Mouse (Mus musculus): Measurements from ENCODE around the gene Olfr480. TPM values are rescaled to one million over a fixed set of nuclear protein-coding genes. Genes with fewer than 3 reads are reported as not detected.

Olfr480 gene
- not detected in 2 replicates for polyA plus RNA-seq (2015; fragmentation: Nextera tagmentation; extraction: Ambion mirVana)

- no peak within 1 kb of the TSS for H3K4me3 ChIP-seq
- no peak within 1 kb of the TSS for H3K9ac ChIP-seq
- 60% methylated on average over 1 of the region's 1 CpGs for WGBS
- H3K27me3 ChIP-seq (replicated peaks), result no peaks in the 10 kb centered on the region
- H3K9me3 ChIP-seq, result peaks cover 11% of the 10 kb centered on the region
- H3K36me3 ChIP-seq, result no peaks in the 10 kb centered on the region
- ATAC-seq (ENCODE audit: extremely low read depth, insufficient number of reproducible peaks, low FRiP score, low TSS enrichment), result no peak
- H3K4me1 ChIP-seq, result no peaks in the 10 kb centered on the region
- H3K4me2 ChIP-seq, result no peak within 1 kb of the TSS
- H3K27ac ChIP-seq (replicated peaks), result no peak within 1 kb of the TSS
These were observed at the start of gene Olfr480 for GRCm38 (mm10) chr7:108067246-108067645. Gene Olfr480, minus strand, starts transcription at chr7:108067346.

DNA sequence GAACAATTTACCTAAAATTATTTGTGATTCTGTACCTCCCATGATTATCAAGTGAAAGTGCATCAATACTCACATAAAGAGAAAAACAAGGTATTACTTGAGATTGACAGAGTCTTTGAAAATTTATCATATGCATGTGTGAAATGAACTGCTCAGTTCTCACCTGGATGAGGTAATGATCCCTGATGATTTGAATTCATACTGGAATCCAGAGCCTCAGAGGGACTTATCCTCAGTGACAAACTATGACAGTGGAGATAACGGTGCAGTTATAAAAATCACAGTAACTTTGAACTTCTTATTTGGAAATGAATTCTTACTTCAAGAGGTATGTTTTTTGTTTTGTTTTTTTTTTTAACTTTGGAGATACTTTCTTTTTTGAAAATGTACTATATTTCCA, 33.4 kb upstream of the Olfr480 start, which contains the start of gene Olfr483:
Gene Olfr483, plus strand, starts transcription at position 301 of the 400 bp plus-strand sequence.
- no peak within 1 kb of the TSS for H3K27ac ChIP-seq (replicated peaks)
- H3K36me3 ChIP-seq, result no peaks in the 10 kb centered on the region
- H3K9me3 ChIP-seq, result no peaks in the 10 kb centered on the region
- 67% methylated on average over 1 of the region's 1 CpGs for WGBS
- no peak within 1 kb of the TSS for H3K9ac ChIP-seq
- no peak within 1 kb of the TSS for H3K4me2 ChIP-seq
- H3K27me3 ChIP-seq (replicated peaks), result no peaks in the 10 kb centered on the region
- H3K4me1 ChIP-seq, result no peaks in the 10 kb centered on the region
- H3K4me3 ChIP-seq, result no peak within 1 kb of the TSS
- ATAC-seq (ENCODE audit: extremely low read depth, insufficient number of reproducible peaks, low FRiP score, low TSS enrichment), result no peak

DNA sequence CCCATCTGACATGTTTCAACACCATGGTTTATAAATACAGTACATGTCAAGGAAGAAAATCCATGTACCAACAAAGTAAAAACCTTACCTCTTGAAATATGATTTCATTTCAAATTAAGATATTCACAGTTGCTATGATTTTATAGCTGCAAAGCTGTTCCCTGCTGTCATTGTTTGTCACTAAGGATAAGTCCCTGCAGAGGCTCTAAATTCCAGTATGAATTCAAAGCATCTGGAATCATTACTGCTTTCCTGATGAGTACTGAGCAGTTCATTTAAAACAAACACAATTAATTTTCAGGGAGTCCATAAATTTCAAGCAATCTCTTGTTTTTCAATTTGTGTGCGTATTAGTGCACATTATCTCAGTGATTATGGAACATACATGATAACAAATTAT, 30.3 kb upstream of the Olfr480 start, which contains the start of gene Olfr482:
Gene Olfr482, minus strand, starts transcription at position 101 of the 400 bp plus-strand sequence.
- H3K9ac ChIP-seq, result no peak within 1 kb of the TSS
- ATAC-seq (ENCODE audit: extremely low read depth, insufficient number of reproducible peaks, low FRiP score, low TSS enrichment), result no peak
- no peaks in the 10 kb centered on the region for H3K36me3 ChIP-seq
- H3K4me2 ChIP-seq, result no peak within 1 kb of the TSS
- no peak within 1 kb of the TSS for H3K27ac ChIP-seq (replicated peaks)
- no peaks in the 10 kb centered on the region for H3K4me1 ChIP-seq
- no peaks in the 10 kb centered on the region for H3K9me3 ChIP-seq
- H3K27me3 ChIP-seq (replicated peaks), result no peaks in the 10 kb centered on the region
- 64% methylated on average over 1 of the region's 1 CpGs for WGBS
- H3K4me3 ChIP-seq, result no peak within 1 kb of the TSS

GRCm38 (mm10) chr7:108079555-108079954, 12.4 kb upstream of the Olfr480 start, which contains the start of gene Olfr481:
Gene Olfr481, plus strand, starts transcription at chr7:108079855.
- Histone ChIP-seq H3K27ac (replicated peaks) (no peak within 1 kb of the TSS), H3K4me3 (no peak within 1 kb of the TSS), H3K9ac (no peak within 1 kb of the TSS), H3K9me3 (peaks cover 4% of the 10 kb centered on the region; the same call in 1 of the 2 replicates), H3K36me3 (no peaks in the 10 kb centered on the region), H3K4me2 (no peak within 1 kb of the TSS), H3K4me1 (no peaks in the 10 kb centered on the region), H3K27me3 (replicated peaks) (no peaks in the 10 kb centered on the region)
- ATAC-seq (ENCODE audit: extremely low read depth, insufficient number of reproducible peaks, low FRiP score, low TSS enrichment), result no peak

- ATAC-seq (ENCODE audit: extremely low read depth, insufficient number of reproducible peaks, low FRiP score, low TSS enrichment), result no peak
- Histone ChIP-seq H3K27ac (replicated peaks) (no peak within 1 kb of the TSS), H3K9me3 (no peaks in the 10 kb centered on the region), H3K36me3 (no peaks in the 10 kb centered on the region), H3K27me3 (replicated peaks) (no peaks in the 10 kb centered on the region), H3K9ac (no peak within 1 kb of the TSS), H3K4me3 (no peak within 1 kb of the TSS), H3K4me1 (no peaks in the 10 kb centered on the region), H3K4me2 (no peak within 1 kb of the TSS)
- WGBS, result 75% methylated on average over 2 of the region's 2 CpGs
These were observed 16.8 kb downstream of the Olfr480 start, which contains the start of gene Olfr479 for GRCm38 (mm10) chr7:108050393-108050792. Gene Olfr479, plus strand, starts transcription at chr7:108050693.

GRCm38 (mm10) chr7:108033889-108034288, 33.3 kb downstream of the Olfr480 start, which contains the start of gene Olfr478:
Gene Olfr478, minus strand, starts transcription at chr7:108033989.
- H3K9ac ChIP-seq, result no peak within 1 kb of the TSS
- no peak within 1 kb of the TSS for H3K4me2 ChIP-seq
- H3K4me3 ChIP-seq, result no peak within 1 kb of the TSS
- H3K27me3 ChIP-seq (replicated peaks), result no peaks in the 10 kb centered on the region
- no peaks in the 10 kb centered on the region for H3K4me1 ChIP-seq
- H3K9me3 ChIP-seq, result peaks cover 12% of the 10 kb centered on the region
- H3K27ac ChIP-seq (replicated peaks), result no peak within 1 kb of the TSS
- no peak for ATAC-seq (ENCODE audit: extremely low read depth, insufficient number of reproducible peaks, low FRiP score, low TSS enrichment)
- 60% methylated on average over 3 of the region's 3 CpGs for WGBS
- no peaks in the 10 kb centered on the region for H3K36me3 ChIP-seq

Other genes starting within 250 kb of the Olfr480 start
- not detected in 2 replicates for gene Olfr469, start 241.8 kb downstream of the Olfr480 start, polyA plus RNA-seq (2015; fragmentation: Nextera tagmentation; extraction: Ambion mirVana)
- gene Olfr470, start 219.9 kb downstream of the Olfr480 start, polyA plus RNA-seq (2015; fragmentation: Nextera tagmentation; extraction: Ambion mirVana), result not detected in 2 replicates
- not detected in 2 replicates for gene Olfr472, start 169.4 kb downstream of the Olfr480 start, polyA plus RNA-seq (2015; fragmentation: Nextera tagmentation; extraction: Ambion mirVana)
- gene Olfr473, start 136.9 kb downstream of the Olfr480 start, polyA plus RNA-seq (2015; fragmentation: Nextera tagmentation; extraction: Ambion mirVana), result not detected in 2 replicates
- gene Olfr474, start 112.7 kb downstream of the Olfr480 start, polyA plus RNA-seq (2015; fragmentation: Nextera tagmentation; extraction: Ambion mirVana), result not detected in 2 replicates
- not detected in 2 replicates for gene Olfr476, start 102.5 kb downstream of the Olfr480 start, polyA plus RNA-seq (2015; fragmentation: Nextera tagmentation; extraction: Ambion mirVana)
- gene Olfr477, start 80.7 kb downstream of the Olfr480 start, polyA plus RNA-seq (2015; fragmentation: Nextera tagmentation; extraction: Ambion mirVana), result not detected in 2 replicates
- not detected in 2 replicates for gene Olfr478, start 33.4 kb downstream of the Olfr480 start, polyA plus RNA-seq (2015; fragmentation: Nextera tagmentation; extraction: Ambion mirVana)
- gene Olfr479, start 16.7 kb downstream of the Olfr480 start, polyA plus RNA-seq (2015; fragmentation: Nextera tagmentation; extraction: Ambion mirVana), result not detected in 2 replicates
- not detected in 2 replicates for gene Olfr481, start 12.5 kb upstream of the Olfr480 start, polyA plus RNA-seq (2015; fragmentation: Nextera tagmentation; extraction: Ambion mirVana)
- not detected in 2 replicates for gene Olfr482, start 30.2 kb upstream of the Olfr480 start, polyA plus RNA-seq (2015; fragmentation: Nextera tagmentation; extraction: Ambion mirVana)
- gene Olfr483, start 33.5 kb upstream of the Olfr480 start, polyA plus RNA-seq (2015; fragmentation: Nextera tagmentation; extraction: Ambion mirVana), result not detected in 2 replicates
- gene Olfr484, start 60.1 kb upstream of the Olfr480 start, polyA plus RNA-seq (2015; fragmentation: Nextera tagmentation; extraction: Ambion mirVana), result not detected in 2 replicates
- gene Olfr485, start 92.5 kb upstream of the Olfr480 start, polyA plus RNA-seq (2015; fragmentation: Nextera tagmentation; extraction: Ambion mirVana), result not detected in 2 replicates
- not detected in 2 replicates for gene Olfr486, start 105.4 kb upstream of the Olfr480 start, polyA plus RNA-seq (2015; fragmentation: Nextera tagmentation; extraction: Ambion mirVana)
- not detected in 2 replicates for gene Olfr487, start 147.3 kb upstream of the Olfr480 start, polyA plus RNA-seq (2015; fragmentation: Nextera tagmentation; extraction: Ambion mirVana)
- gene Olfr488, start 191.0 kb upstream of the Olfr480 start, polyA plus RNA-seq (2015; fragmentation: Nextera tagmentation; extraction: Ambion mirVana), result not detected in 2 replicates
- not detected in 2 replicates for gene Olfr490, start 221.6 kb upstream of the Olfr480 start, polyA plus RNA-seq (2015; fragmentation: Nextera tagmentation; extraction: Ambion mirVana)
- gene Olfr491, start 246.1 kb upstream of the Olfr480 start, polyA plus RNA-seq (2015; fragmentation: Nextera tagmentation; extraction: Ambion mirVana), result not detected in 2 replicates